24 mouse cellular contexts compared by ENCODE assay signal in genomic region chr3:146652431-146652830, GRCm38 (mm10). TPM values are rescaled to one million over a fixed set of nuclear protein-coding genes. Genes with fewer than 3 reads are reported as not detected.
"Had no signal": no experiment of that assay in that cellular context is flagged by ENCODE, and none has a peak within 500 bp of the region (broad histone marks: within the 10 kb centered on the region; RNA-seq: fewer than 3 reads in every experiment).

No protein-coding gene starts in this region.

- DNase-seq: kidney, adult 2 months; kidney, postnatal 14 days; left cerebral cortex, postnatal 4 days; lung, postnatal 4 days; retina, postnatal 1 day; right cerebral cortex, postnatal 4 days; spleen, adult 18-20 months; thymus, postnatal 36 days had no signal

- H3K27me3 ChIP-seq: kidney, embryonic 15.5 days; limb, embryonic 13.5 days; lung, embryonic 15.5 days; midbrain, embryonic 15.5 days; neural tube, embryonic 12.5 days had no signal

- H3K36me3 ChIP-seq: kidney, embryonic 15.5 days; limb, embryonic 13.5 days; lung, embryonic 15.5 days; midbrain, embryonic 10.5 days; midbrain, embryonic 15.5 days; neural tube, embryonic 12.5 days had no signal

- H3K27ac ChIP-seq: kidney, embryonic 15.5 days; limb, embryonic 13.5 days; lung, embryonic 15.5 days; midbrain, embryonic 10.5 days; midbrain, embryonic 15.5 days; neural tube, embryonic 12.5 days had no signal

- H3K4me1 ChIP-seq: midbrain, embryonic 10.5 days; midbrain, embryonic 15.5 days; neural tube, embryonic 12.5 days had no signal

- H3K9me3 ChIP-seq: kidney, embryonic 15.5 days; limb, embryonic 13.5 days; lung, embryonic 15.5 days; midbrain, embryonic 10.5 days; midbrain, embryonic 15.5 days; neural tube, embryonic 12.5 days had no signal

- H3K4me3 ChIP-seq: kidney, embryonic 15.5 days; limb, embryonic 13.5 days; lung, embryonic 15.5 days; midbrain, embryonic 10.5 days; midbrain, embryonic 15.5 days; neural tube, embryonic 12.5 days had no signal

RNA-seq across cellular contexts. Expression of gene 4930503B20Rik, which starts 1.3 kb away (rescaled TPM):
- total RNA-seq: layer of hippocampus, postnatal 14 days; left cerebral cortex, adult 18-20 months; left cerebral cortex, postnatal 10 days had no signal
- polyA plus RNA-seq: kidney, adult 2 months; kidney, embryonic 15.5 days; large intestine, adult 2 months; limb, embryonic 13.5 days; liver, embryonic 11.5 days; liver, embryonic 16.5 days; midbrain, embryonic 10.5 days; midbrain, embryonic 15.5 days; neural tube, embryonic 12.5 days; stomach, embryonic 14.5 days; thymus, postnatal 0 days had no signal

RNA-seq across cellular contexts. Expression of gene Samd13, which starts 33.0 kb away (rescaled TPM):
- total RNA-seq: layer of hippocampus, postnatal 14 days; neutrophil, adult 5-6 weeks had no signal

RNA-seq across cellular contexts. Expression of gene Dnase2b, which starts 37.0 kb away (rescaled TPM):
- total RNA-seq: layer of hippocampus, adult 8-10 months; layer of hippocampus, postnatal 14 days; left cerebral cortex, adult 18-20 months; left cerebral cortex, postnatal 10 days; left cerebral cortex, postnatal 4 days; neutrophil, adult 5-6 weeks had no signal
- polyA plus RNA-seq: kidney, adult 2 months; large intestine, adult 2 months; limb, embryonic 13.5 days; lung, embryonic 15.5 days; midbrain, embryonic 10.5 days; midbrain, embryonic 15.5 days; neural tube, embryonic 12.5 days; stomach, embryonic 14.5 days had no signal
